Mouse (Mus musculus) midbrain, embryonic 14.5 days (tissue): ENCODE measurements around the gene Rnf8. TPM values are rescaled to one million over a fixed set of nuclear protein-coding genes. Genes with fewer than 3 reads are reported as not detected.

Experiments used
- ATAC-seq: fragments of 200-750 bp; cut with Nextera tagmentation; 2 replicates; pipeline ENCODE4 v1.8.0; 2017; ENCODE audit warnings: moderate number of reproducible peaks, moderate library complexity; ENCODE audit not compliant: low FRiP score, low TSS enrichment
- DNase-seq: peaks from one replicate; pipeline ENCODE4 v3.0.0-alpha.2; 2015
- H3K27ac ChIP-seq: fragments of 300-500 bp; sonication (generic); replicated peaks from 2 replicates; pipeline ENCODE4 v1.5.1; 2014; ENCODE audit warnings: mild to moderate bottlenecking, low read depth, low read length, moderate library complexity
- H3K27me3 ChIP-seq: fragments of 300-500 bp; sonication (generic); 2 replicates; pipeline ENCODE4 v1.6.1; 2014; ENCODE audit warnings: low read length, control low read depth, mixed read lengths; ENCODE audit not compliant: control insufficient read depth, insufficient read depth
- H3K36me3 ChIP-seq: fragments of 300-500 bp; sonication (generic); 2 replicates; pipeline ENCODE4 v1.6.1; 2014; ENCODE audit warnings: low read length, control low read depth; ENCODE audit not compliant: control insufficient read depth, insufficient read depth
- H3K4me1 ChIP-seq: fragments of 300-500 bp; sonication (generic); 2 replicates; pipeline ENCODE4 v1.6.1; 2014; ENCODE audit warnings: mild to moderate bottlenecking, antibody characterized with exemption, low read length, control low read depth; ENCODE audit not compliant: control insufficient read depth, insufficient read depth
- H3K4me2 ChIP-seq: fragments of 300-500 bp; sonication (generic); 2 replicates; pipeline ENCODE4 v1.6.1; 2014; ENCODE audit warnings: mild to moderate bottlenecking, low read length, moderate library complexity
- H3K4me3 ChIP-seq: fragments of 300-500 bp; sonication (generic); replicated peaks from 2 replicates; pipeline ENCODE4 v1.5.1; 2014; ENCODE audit warnings: low read depth, low read length
- H3K9ac ChIP-seq: fragments of 300-500 bp; sonication (generic); replicated peaks from 2 replicates; pipeline ENCODE4 v1.6.1; 2014; ENCODE audit warnings: mild to moderate bottlenecking, low read length, moderate library complexity
- H3K9me3 ChIP-seq: fragments of 300-500 bp; sonication (generic); 2 replicates; pipeline ENCODE4 v1.6.1; 2016; ENCODE audit warnings: low read length, control low read depth, mixed read lengths; ENCODE audit not compliant: control insufficient read depth
- WGBS: fragments of 180-500 bp; shearing (Covaris S2); extraction: QIAGEN DNeasy Blood & Tissue Kit; methylation state at CpG from one replicate; pipeline ENCODE4 v1.1.7; 2014; 5-methylcytosine and 5-hydroxymethylcytosine counted together
- polyA plus RNA-seq: library from polyadenylated mRNA; unstranded; fragments of >200 nt; fragmentation: Nextera tagmentation; extraction: Ambion mirVana; gene quantifications from 2 replicates; pipeline ENCODE4 v1.2.1, GENCODE M21; 2014

The Rnf8 gene
- polyA plus RNA-seq, 1 experiment from 2014 or later: 86.8 TPM

- ATAC-seq: no peak
- Histone ChIP-seq H3K36me3 (peaks cover 94% of the 10 kb centered on the region), H3K4me1 (no peaks in the 10 kb centered on the region), H3K27ac (no peak overlapping the region), H3K9me3 (no peaks in the 10 kb centered on the region), H3K9ac (no peak overlapping the region), H3K4me2 (no peak overlapping the region), H3K27me3 (no peaks in the 10 kb centered on the region), H3K4me3 (no peak overlapping the region)
- no peak for DNase-seq
- 78% methylated on average over 6 of the region's 6 CpGs for WGBS
Observed at GRCm38 (mm10) chr17:29679038-29679767, 64.6 kb downstream of the Rnf8 start.

- no peaks in the 10 kb centered on the region for H3K4me1 ChIP-seq
- no peaks in the 10 kb centered on the region for H3K9me3 ChIP-seq
- H3K27ac ChIP-seq: no peak overlapping the region
- no peak; the same call in 1 of the 2 replicates for ATAC-seq
- peaks cover 94% of the 10 kb centered on the region for H3K36me3 ChIP-seq
- no peak overlapping the region for H3K9ac ChIP-seq
- WGBS: 73% methylated on average over 2 of the region's 2 CpGs
- H3K4me2 ChIP-seq: no peak overlapping the region
- no peaks in the 10 kb centered on the region for H3K27me3 ChIP-seq
- no peak overlapping the region for H3K4me3 ChIP-seq
- DNase-seq: peak; percentile 61
Observed at GRCm38 (mm10) chr17:29680174-29680573, 65.6 kb downstream of the Rnf8 start.

- no peak overlapping the region for H3K9ac ChIP-seq
- peaks cover 94% of the 10 kb centered on the region for H3K36me3 ChIP-seq
- no peak for ATAC-seq
- no peak for DNase-seq
- no peaks in the 10 kb centered on the region for H3K27me3 ChIP-seq
- WGBS: 92% methylated on average over 2 of the region's 2 CpGs
- H3K4me1 ChIP-seq: no peaks in the 10 kb centered on the region
- H3K4me3 ChIP-seq: no peak overlapping the region
- no peak overlapping the region for H3K27ac ChIP-seq
- H3K9me3 ChIP-seq: no peaks in the 10 kb centered on the region
- no peak overlapping the region for H3K4me2 ChIP-seq
Observed at GRCm38 (mm10) chr17:29680921-29681320, 66.3 kb downstream of the Rnf8 start.

DNA sequence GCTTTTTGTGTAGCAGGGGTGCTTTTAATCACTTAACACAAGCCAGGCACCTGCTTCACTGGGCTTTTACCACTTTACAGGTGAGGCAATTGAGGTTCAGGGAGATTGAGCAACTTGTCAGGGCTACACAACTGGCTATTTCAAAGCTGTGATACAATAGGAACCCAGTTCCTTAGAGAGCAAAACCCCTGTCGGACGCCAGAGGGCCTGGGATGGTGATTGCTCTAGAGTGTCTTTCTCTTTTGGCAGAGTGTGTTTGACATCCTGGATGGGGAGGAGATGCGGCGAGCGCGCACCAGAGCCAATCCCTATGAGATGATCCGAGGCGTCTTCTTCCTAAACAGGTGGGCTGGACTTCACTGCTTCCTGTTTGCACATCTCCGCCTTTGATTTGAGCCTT lies 67.1 kb downstream of the Rnf8 start:
- no peak overlapping the region for H3K9ac ChIP-seq
- no peaks in the 10 kb centered on the region for H3K9me3 ChIP-seq
- DNase-seq: no peak
- no peak for ATAC-seq
- H3K36me3 ChIP-seq: peaks cover 94% of the 10 kb centered on the region
- H3K27me3 ChIP-seq: no peaks in the 10 kb centered on the region
- H3K4me1 ChIP-seq: no peaks in the 10 kb centered on the region
- 95% methylated on average over 9 of the region's 9 CpGs for WGBS
- no peak overlapping the region for H3K27ac ChIP-seq
- H3K4me2 ChIP-seq: no peak overlapping the region
- H3K4me3 ChIP-seq: no peak overlapping the region

- no peak overlapping the region for H3K9ac ChIP-seq
- H3K4me3 ChIP-seq: no peak overlapping the region
- ATAC-seq (no peak), DNase-seq (no peak)
- no peaks in the 10 kb centered on the region for H3K27me3 ChIP-seq
- H3K36me3 ChIP-seq: peaks cover 94% of the 10 kb centered on the region
- no peaks in the 10 kb centered on the region for H3K9me3 ChIP-seq
- no peak overlapping the region for H3K27ac ChIP-seq
- no peaks in the 10 kb centered on the region for H3K4me1 ChIP-seq
- WGBS: 85% methylated on average over 7 of the region's 7 CpGs
- no peak overlapping the region for H3K4me2 ChIP-seq
Observed at GRCm38 (mm10) chr17:29682261-29682660, 67.7 kb downstream of the Rnf8 start.

- Histone ChIP-seq H3K9me3 (no peaks in the 10 kb centered on the region), H3K4me1 (no peaks in the 10 kb centered on the region), H3K4me3 (no peak overlapping the region), H3K9ac (no peak overlapping the region), H3K4me2 (no peak overlapping the region), H3K36me3 (peaks cover 94% of the 10 kb centered on the region), H3K27ac (no peak overlapping the region), H3K27me3 (no peaks in the 10 kb centered on the region)
- no peak for ATAC-seq
- no peak for DNase-seq
- WGBS: 80% methylated on average over 2 of the region's 2 CpGs
Observed at GRCm38 (mm10) chr17:29683127-29683526, 68.5 kb downstream of the Rnf8 start.

DNA sequence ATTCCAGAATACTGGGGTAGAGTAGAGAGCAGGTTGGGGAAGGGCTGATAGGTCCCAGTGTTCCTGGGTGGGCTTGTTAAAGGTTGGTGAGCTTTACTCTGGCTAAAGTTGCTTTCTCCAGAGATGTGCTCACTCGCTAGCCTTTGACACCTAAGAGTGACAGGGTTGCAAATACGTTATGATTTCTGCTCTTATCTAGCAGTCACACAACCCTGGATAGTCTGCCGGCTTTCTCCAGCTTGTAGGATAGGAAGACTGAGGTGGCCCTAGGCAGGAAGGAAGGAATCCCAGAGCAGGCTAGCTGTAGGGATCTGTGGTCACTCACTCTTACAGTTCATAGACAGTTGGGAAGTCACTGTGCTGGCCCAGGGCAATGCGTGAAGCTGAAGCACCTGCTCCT lies 69.7 kb downstream of the Rnf8 start:
- Histone ChIP-seq H3K9me3 (no peaks in the 10 kb centered on the region), H3K9ac (no peak overlapping the region), H3K4me2 (no peak overlapping the region), H3K36me3 (peaks cover 89% of the 10 kb centered on the region), H3K4me3 (no peak overlapping the region), H3K4me1 (no peaks in the 10 kb centered on the region), H3K27me3 (no peaks in the 10 kb centered on the region), H3K27ac (no peak overlapping the region)
- no peak for DNase-seq
- WGBS: 92% methylated on average over 4 of the region's 4 CpGs
- ATAC-seq: no peak

DNA sequence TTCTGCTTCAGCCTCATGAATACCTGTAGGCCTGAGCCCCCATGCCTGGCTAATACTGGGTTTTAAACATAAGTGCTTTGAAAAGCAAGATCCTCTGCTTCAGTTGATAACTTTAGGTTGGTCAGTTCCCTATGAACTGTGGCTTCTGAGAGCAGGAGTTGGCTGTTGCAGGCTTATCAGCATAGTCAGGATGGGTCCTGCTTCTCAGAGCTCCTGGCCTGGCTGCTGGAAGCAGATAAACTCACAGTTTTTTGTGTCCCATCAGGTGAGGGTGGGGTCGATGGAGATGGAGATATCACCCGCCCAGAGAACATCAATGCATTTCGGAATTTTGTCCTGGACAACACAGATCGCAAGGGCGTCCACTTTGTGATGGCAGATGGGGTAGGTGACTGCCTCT lies 72.2 kb downstream of the Rnf8 start:
- Histone ChIP-seq H3K27ac (no peak overlapping the region), H3K9ac (no peak overlapping the region), H3K9me3 (no peaks in the 10 kb centered on the region), H3K36me3 (peaks cover 92% of the 10 kb centered on the region), H3K4me3 (no peak overlapping the region), H3K4me1 (no peaks in the 10 kb centered on the region), H3K4me2 (no peak overlapping the region), H3K27me3 (no peaks in the 10 kb centered on the region)
- WGBS: 96% methylated on average over 5 of the region's 5 CpGs
- ATAC-seq: no peak
- no peak for DNase-seq

GRCm38 (mm10) chr17:29687373-29687772 lies 72.8 kb downstream of the Rnf8 start:
- Histone ChIP-seq H3K9ac (no peak overlapping the region), H3K4me1 (no peaks in the 10 kb centered on the region), H3K9me3 (no peaks in the 10 kb centered on the region), H3K27me3 (no peaks in the 10 kb centered on the region), H3K4me3 (no peak overlapping the region), H3K36me3 (peaks cover 86% of the 10 kb centered on the region), H3K4me2 (no peak overlapping the region), H3K27ac (no peak overlapping the region)
- ATAC-seq (no peak), DNase-seq (no peak)
- 75% methylated on average over 6 of the region's 6 CpGs for WGBS
